Mouse (Mus musculus): Measurements from ENCODE around the gene Syngr4.
A peak's percentile ranks its signal among the peaks of the same experiment; 100 is the strongest.
"Not testable (repeated sequence)": the region's sequence is repeated elsewhere in the genome, so short reads cannot be mapped to it uniquely, and the experiment has no call there.

Gene Syngr4

GRCm38 (mm10) chr7:45915011-45915410 lies 18.5 kb upstream of the Syngr4 start:
- no peak for DNase-seq (ENCODE audit: low spot score)

GRCm38 (mm10) chr7:45914067-45914466 lies 17.6 kb upstream of the Syngr4 start:
- no peak for DNase-seq (ENCODE audit: low spot score)

- DNase-seq (ENCODE audit: low spot score): no peak
These were observed 12.6 kb upstream of the Syngr4 start for GRCm38 (mm10) chr7:45909145-45909544.

- DNase-seq (ENCODE audit: low spot score): no peak
These were observed 11.9 kb upstream of the Syngr4 start for GRCm38 (mm10) chr7:45908384-45908783.

- no peak for DNase-seq (ENCODE audit: low spot score)
These were observed 10.1 kb upstream of the Syngr4 start for GRCm38 (mm10) chr7:45906622-45907021.

GRCm38 (mm10) chr7:45902481-45903002 lies 6.0 kb upstream of the Syngr4 start:
- DNase-seq (ENCODE audit: low spot score): no peak

- no peak for DNase-seq (ENCODE audit: low spot score)
These were observed 5.0 kb upstream of the Syngr4 start for GRCm38 (mm10) chr7:45901562-45901961.

GRCm38 (mm10) chr7:45898125-45898524 lies 1.6 kb upstream of the Syngr4 start:
- peak; percentile 70 for DNase-seq (ENCODE audit: low spot score)

- DNase-seq (ENCODE audit: low spot score): peak; percentile 30
These were observed 794 bp upstream of the Syngr4 start for GRCm38 (mm10) chr7:45897258-45897757.

- no peak for DNase-seq (ENCODE audit: low spot score)
These were observed 490 bp downstream of the Syngr4 start for GRCm38 (mm10) chr7:45895931-45896516.

- no peak for DNase-seq (ENCODE audit: low spot score)
These were observed 3.9 kb downstream of the Syngr4 start for GRCm38 (mm10) chr7:45892651-45893050.

GRCm38 (mm10) chr7:45887246-45887645 lies 9.3 kb downstream of the Syngr4 start:
- no peak for DNase-seq (ENCODE audit: low spot score)

GRCm38 (mm10) chr7:45881011-45881410 lies 15.5 kb downstream of the Syngr4 start:
- no peak for DNase-seq (ENCODE audit: low spot score)

- DNase-seq (ENCODE audit: low spot score): no peak
These were observed 16.0 kb downstream of the Syngr4 start for GRCm38 (mm10) chr7:45880531-45880930.

- DNase-seq (ENCODE audit: low spot score): not testable (repeated sequence)
These were observed 18.2 kb downstream of the Syngr4 start, which contains the start of gene Grin2d for GRCm38 (mm10) chr7:45878278-45878677. Grin2d (minus strand) TSS chr7:45878378.

- no peak for DNase-seq (ENCODE audit: low spot score)
These were observed 19.6 kb downstream of the Syngr4 start for GRCm38 (mm10) chr7:45876895-45877294.

- peak; percentile 36 for DNase-seq (ENCODE audit: low spot score)
These were observed 23.2 kb downstream of the Syngr4 start for GRCm38 (mm10) chr7:45873061-45873947.

GRCm38 (mm10) chr7:45872624-45873023 lies 23.9 kb downstream of the Syngr4 start, which contains the start of gene Kdelr1:
Kdelr1 (plus strand) TSS chr7:45872772.
- DNase-seq (ENCODE audit: low spot score): peak; percentile 85

GRCm38 (mm10) chr7:45870282-45871058 lies 26.0 kb downstream of the Syngr4 start:
- DNase-seq (ENCODE audit: low spot score): peak; percentile 45

GRCm38 (mm10) chr7:45869787-45870186 lies 26.7 kb downstream of the Syngr4 start:
- DNase-seq (ENCODE audit: low spot score): peak; percentile 11

GRCm38 (mm10) chr7:45869107-45869670 lies 27.3 kb downstream of the Syngr4 start:
- DNase-seq (ENCODE audit: low spot score): no peak

GRCm38 (mm10) chr7:45867871-45868270 lies 28.6 kb downstream of the Syngr4 start:
- no peak for DNase-seq (ENCODE audit: low spot score)
